Mouse (Mus musculus) retina, postnatal 1 day (tissue): ENCODE data around the gene Nae1.

ENCODE experiments used
- DNase-seq: peaks from one replicate; pipeline ENCODE4 v3.0.0-alpha.2; 2012

The Nae1 gene

DNA sequence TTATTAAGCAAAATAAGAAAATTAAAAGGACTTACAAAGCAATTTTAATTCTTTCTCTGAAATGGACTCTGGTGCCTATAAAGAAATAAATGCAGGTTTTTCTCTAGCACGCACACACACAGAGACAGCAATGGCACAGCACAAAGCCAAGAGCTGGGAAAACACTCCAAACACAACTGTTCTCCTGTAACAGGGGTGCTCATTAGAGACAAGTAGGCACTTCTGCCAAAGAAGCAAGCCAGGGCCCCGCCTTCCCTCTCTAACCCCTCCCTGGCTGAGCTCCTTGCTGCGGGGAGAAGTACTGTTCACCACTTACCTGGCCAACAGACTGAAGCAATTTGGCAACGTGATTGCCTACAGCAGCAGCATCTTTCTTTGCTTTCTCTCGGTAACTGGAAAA, 16.6 kb downstream of the Nae1 start:
- no peak for DNase-seq

- DNase-seq: no peak
Observed at GRCm38 (mm10) chr8:104510134-104510533, 24.3 kb downstream of the Nae1 start.

DNA sequence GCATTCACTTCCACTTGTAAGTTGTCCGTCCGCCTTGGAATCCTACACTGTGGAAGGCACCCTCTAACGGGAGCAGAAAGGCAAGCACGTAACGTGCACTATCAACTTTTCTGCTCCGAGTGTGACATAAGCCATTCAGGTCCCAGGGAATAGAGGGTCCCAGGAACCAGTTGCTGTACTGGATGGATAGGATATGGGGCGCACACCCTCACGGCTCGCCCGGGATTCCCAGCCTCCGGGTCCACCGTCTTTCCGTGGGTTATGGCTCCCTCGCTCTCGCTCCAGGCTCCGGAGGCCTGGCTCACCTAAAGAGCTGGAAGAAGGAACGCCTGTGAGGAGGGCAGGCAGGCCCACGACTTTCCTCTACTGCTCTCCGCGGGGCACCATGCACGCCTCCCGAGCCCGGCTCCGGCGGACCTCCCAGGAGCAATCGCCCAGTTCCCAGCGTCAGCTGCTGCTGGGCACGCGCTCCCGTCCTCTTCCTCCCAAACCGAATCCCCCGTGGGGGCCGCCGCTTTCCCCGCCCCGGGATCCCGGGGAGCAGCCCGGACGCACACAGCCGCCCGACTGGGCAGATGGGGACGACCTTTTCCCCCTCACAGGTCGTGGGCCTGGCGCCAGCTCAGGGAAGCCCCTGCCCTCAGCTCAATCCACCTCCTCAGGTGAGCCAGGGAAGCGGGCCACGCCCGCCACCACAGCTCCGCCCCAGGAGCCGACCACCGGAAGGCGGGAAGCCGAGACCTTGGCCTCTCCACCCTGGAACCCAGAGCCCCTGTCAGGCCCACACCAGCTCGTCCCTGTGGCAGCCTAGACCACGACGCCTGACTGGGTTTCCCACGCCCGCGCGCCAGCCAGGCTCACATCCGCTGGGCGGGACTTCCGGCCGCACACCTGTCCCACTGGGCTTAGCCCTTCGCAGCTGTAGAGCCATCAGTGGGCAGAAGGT, 25.1 kb downstream of the Nae1 start, which contains the start of gene Terb1:
Terb1 (minus strand) TSS at position 850 of the 946 bp plus-strand sequence.
- DNase-seq: peak; percentile 68

DNA sequence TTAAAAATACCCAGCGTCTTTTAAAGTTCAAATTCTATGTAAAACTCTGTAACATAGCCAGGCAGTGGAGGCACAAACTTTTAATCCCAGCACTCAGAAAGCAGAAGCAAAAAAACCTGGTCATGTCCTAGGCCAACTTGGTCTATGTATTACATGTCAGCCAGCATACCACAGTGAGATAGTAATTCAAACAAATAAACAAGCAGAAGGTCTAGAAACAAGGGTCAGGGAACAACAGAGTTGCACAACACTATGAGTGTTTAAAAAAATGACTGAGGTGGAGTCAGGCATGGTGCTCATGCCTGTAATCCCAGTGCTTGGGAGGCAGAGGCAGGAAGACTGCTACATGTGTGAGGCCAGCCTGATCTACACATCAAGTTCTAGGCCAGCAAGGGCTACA, 55.3 kb downstream of the Nae1 start:
- DNase-seq: no peak

- DNase-seq: no peak
Observed at GRCm38 (mm10) chr8:104472465-104472864, 62.0 kb downstream of the Nae1 start.

DNA sequence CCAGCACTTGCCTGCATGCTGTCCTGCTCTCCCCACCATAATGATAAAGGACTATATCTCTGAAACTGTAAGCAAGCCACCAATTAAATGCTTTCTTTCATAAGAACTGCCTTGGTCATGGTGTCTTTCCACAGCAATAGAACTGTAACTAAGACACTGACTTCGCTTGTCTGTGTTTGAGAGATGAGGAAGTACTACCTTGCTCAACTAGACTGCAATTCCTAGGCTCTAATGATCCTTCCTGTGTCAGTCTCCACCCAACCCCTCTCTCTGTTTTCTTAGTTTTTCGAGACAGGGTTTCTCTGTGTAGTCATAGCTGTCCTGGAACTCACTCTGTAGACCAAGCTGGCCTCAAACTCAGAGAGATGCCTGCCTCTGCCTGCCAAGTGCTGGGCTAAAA, 67.0 kb downstream of the Nae1 start:
- no peak for DNase-seq
